Mouse (Mus musculus): ENCODE results near the gene Slc22a18. TPM values are rescaled to one million over a fixed set of nuclear protein-coding genes. Genes with fewer than 3 reads are reported as not detected.

The Slc22a18 gene
- total RNA-seq, 4 experiments from 2014 or later, result 0.78 to 1.8 (median 1.2) TPM

Other genes starting within 250 kb of the Slc22a18 start
- gene Cdkn1c, start 12.7 kb upstream of the Slc22a18 start, total RNA-seq (2022), result 10 to 100 TPM; 16.4 to 17.3 (median 16.9) TPM
- not detected for gene Phlda2, start 29.4 kb downstream of the Slc22a18 start, total RNA-seq (2022)
- gene Nap1l4, start 75.4 kb downstream of the Slc22a18 start, total RNA-seq (2022), result 100 to 1,000 TPM; 106 to 123 (median 113) TPM
- 10 to 100 TPM; 50.1 to 58.2 (median 54.2) TPM for gene Cars, start 126.4 kb downstream of the Slc22a18 start, total RNA-seq (2022)
- not detected for gene Tnfrsf26, start 155.0 kb downstream of the Slc22a18 start, total RNA-seq (2022)
- 1 to 10 TPM; 1.0 to 2.9 (median 2.8) TPM for gene Tnfrsf22, start 175.9 kb downstream of the Slc22a18 start, total RNA-seq (2022)
- 1 to 10 TPM in 2 of 4 experiments, under 1 TPM in 2; 0.72 to 2.3 (median 1.1) TPM for gene Tnfrsf23, start 212.1 kb downstream of the Slc22a18 start, total RNA-seq (2022)

All from left cerebral cortex, adult 8-10 months (tissue).